Mouse (Mus musculus) intestine, embryonic 14.5 days (tissue): ENCODE results near the gene Tmco4. TPM values are rescaled to one million over a fixed set of nuclear protein-coding genes. Genes with fewer than 3 reads are reported as not detected.

Experiments used
- ATAC-seq: fragments of 200-750 bp; cut with Nextera tagmentation; replicated peaks from 2 replicates; pipeline ENCODE4 v1.8.0; 2017; ENCODE audit warnings: low read depth, moderate number of reproducible peaks, moderate TSS enrichment, moderate library complexity; ENCODE audit not compliant: low FRiP score, low TSS enrichment
- DNase-seq: peaks from one replicate; pipeline ENCODE4 v3.0.0-alpha.2; 2018; ENCODE audit warnings: low spot score
- H3K27ac ChIP-seq: fragments of 300-500 bp; sonication (generic); 2 replicates; pipeline ENCODE4 v1.5.1; 2014; ENCODE audit warnings: low read depth, mild to moderate bottlenecking, control low read depth
- H3K27me3 ChIP-seq: fragments of 300-500 bp; sonication (generic); replicated peaks from 2 replicates; pipeline ENCODE4 v1.6.1; 2014; ENCODE audit warnings: low read length, control low read depth; ENCODE audit not compliant: control insufficient read depth, insufficient read depth
- H3K36me3 ChIP-seq: fragments of 300-500 bp; sonication (generic); 2 replicates; pipeline ENCODE4 v1.6.1; 2014; ENCODE audit warnings: low read length, control low read depth; ENCODE audit not compliant: control insufficient read depth, insufficient read depth
- H3K4me1 ChIP-seq: fragments of 300-500 bp; sonication (generic); replicated peaks from 2 replicates; pipeline ENCODE4 v1.6.1; 2014; ENCODE audit warnings: low read length, control low read depth, mixed read lengths; ENCODE audit not compliant: control insufficient read depth, insufficient read depth
- H3K4me2 ChIP-seq: fragments of 300-500 bp; sonication (generic); 2 replicates; pipeline ENCODE4 v1.6.1; 2014; ENCODE audit warnings: low read length
- H3K4me3 ChIP-seq: fragments of 300-500 bp; sonication (generic); 2 replicates; pipeline ENCODE4 v1.5.1; 2014; ENCODE audit warnings: low read depth, low read length, control low read depth, mixed read lengths
- H3K9ac ChIP-seq: fragments of 300-500 bp; sonication (generic); 2 replicates; pipeline ENCODE4 v1.6.1; 2014; ENCODE audit warnings: mild to moderate bottlenecking, low read length
- H3K9me3 ChIP-seq: fragments of 300-500 bp; sonication (generic); 2 replicates; pipeline ENCODE4 v1.6.1; 2016; ENCODE audit warnings: low read length, control low read depth; ENCODE audit not compliant: control insufficient read depth
- WGBS: fragments of 180-500 bp; shearing (Covaris S2); extraction: QIAGEN DNeasy Blood & Tissue Kit; methylation state at CpG from one replicate; pipeline ENCODE4 v1.1.7; 2014; 5-methylcytosine and 5-hydroxymethylcytosine counted together
- polyA plus RNA-seq: library from polyadenylated mRNA; unstranded; fragments of >200 nt; fragmentation: Nextera tagmentation; extraction: Ambion mirVana; gene quantifications from 2 replicates; pipeline ENCODE4 v1.2.1, GENCODE M21; 2014

Gene Tmco4
- polyA plus RNA-seq, 1 experiment from 2014 or later, result 10.0 TPM

DNA sequence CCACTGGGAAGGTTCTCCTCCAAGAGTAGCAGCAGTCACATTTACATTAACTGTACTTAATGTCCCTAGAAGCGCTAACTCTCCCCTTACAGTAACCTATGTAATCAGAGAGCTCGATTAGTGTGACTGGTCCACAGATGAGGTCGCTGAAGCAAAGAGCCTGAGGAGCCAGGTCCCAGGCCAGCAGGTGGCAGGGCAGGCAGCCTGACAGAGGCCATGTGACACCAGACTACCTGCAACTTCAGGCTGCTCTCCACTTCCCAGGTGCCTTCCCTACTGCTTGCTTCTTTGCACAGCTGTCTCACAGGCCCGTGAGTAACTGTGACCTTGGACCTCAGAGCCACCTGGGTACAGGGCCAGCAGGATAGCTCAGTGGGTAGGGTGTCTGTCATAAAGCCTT, 61.9 kb downstream of the Tmco4 start:
- Histone ChIP-seq H3K4me2 (no peak overlapping the region), H3K4me1 (peaks cover 4% of the 10 kb centered on the region; the same call in 1 of the 2 replicates), H3K27me3 (no peaks in the 10 kb centered on the region), H3K36me3 (no peaks in the 10 kb centered on the region), H3K27ac (no peak overlapping the region), H3K4me3 (no peak overlapping the region), H3K9ac (no peak overlapping the region), H3K9me3 (no peaks in the 10 kb centered on the region)
- no peak for DNase-seq
- 51% methylated on average over 4 of the region's 4 CpGs for WGBS
- no peak for ATAC-seq

DNA sequence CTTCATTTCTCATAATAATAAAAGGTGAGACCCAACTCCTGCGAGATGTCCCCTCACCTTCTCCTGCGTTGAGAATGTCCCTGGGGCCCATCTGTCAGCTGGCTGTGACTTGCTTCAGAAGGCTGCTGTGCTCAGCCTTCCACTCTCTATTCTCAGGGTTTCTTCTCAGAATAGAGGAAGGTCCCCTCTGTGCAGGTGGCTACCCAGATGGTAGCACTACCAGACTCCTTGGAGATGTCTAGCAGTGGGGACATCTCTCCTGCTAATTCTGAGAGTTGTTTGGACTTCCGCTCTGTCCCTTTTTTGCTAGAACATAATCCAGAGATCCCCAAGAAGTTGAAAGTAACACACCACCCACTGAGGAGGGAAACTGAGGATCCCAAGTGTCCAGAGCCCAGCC, 62.3 kb downstream of the Tmco4 start:
- Histone ChIP-seq H3K9me3 (no peaks in the 10 kb centered on the region), H3K27me3 (no peaks in the 10 kb centered on the region), H3K36me3 (no peaks in the 10 kb centered on the region), H3K9ac (no peak overlapping the region), H3K4me3 (no peak overlapping the region), H3K4me1 (peaks cover 4% of the 10 kb centered on the region; the same call in 1 of the 2 replicates), H3K4me2 (no peak overlapping the region), H3K27ac (no peak overlapping the region)
- 90% methylated on average over 3 of the region's 3 CpGs for WGBS
- ATAC-seq (no peak), DNase-seq (no peak)

DNA sequence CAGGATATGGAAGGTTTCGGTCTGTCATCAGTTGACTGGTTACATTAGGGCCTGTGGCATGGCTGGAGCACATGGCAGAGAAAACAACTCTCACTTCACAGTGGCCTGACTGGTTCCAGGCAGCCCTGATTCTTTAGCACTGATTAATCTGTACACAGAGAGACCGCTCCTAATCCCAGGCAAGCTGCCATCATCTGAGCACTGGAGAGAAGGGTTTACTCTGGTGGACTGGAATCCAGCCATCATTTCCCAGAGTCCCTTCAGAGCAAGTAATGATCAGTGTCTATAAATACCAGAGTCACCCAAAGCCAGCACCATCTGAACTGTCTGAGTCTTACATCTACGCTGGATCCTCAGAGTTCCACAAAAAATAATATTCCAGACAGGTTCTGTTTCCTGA, 63.1 kb downstream of the Tmco4 start:
- H3K27me3 ChIP-seq, result no peaks in the 10 kb centered on the region
- 97% methylated on average over 3 of the region's 3 CpGs for WGBS
- H3K4me2 ChIP-seq, result no peak overlapping the region
- H3K9me3 ChIP-seq, result no peaks in the 10 kb centered on the region
- H3K9ac ChIP-seq, result no peak overlapping the region
- ATAC-seq (no peak), DNase-seq (no peak)
- no peak overlapping the region for H3K27ac ChIP-seq
- no peak overlapping the region for H3K4me3 ChIP-seq
- H3K36me3 ChIP-seq, result no peaks in the 10 kb centered on the region
- H3K4me1 ChIP-seq, result peaks cover 4% of the 10 kb centered on the region; the same call in 1 of the 2 replicates

DNA sequence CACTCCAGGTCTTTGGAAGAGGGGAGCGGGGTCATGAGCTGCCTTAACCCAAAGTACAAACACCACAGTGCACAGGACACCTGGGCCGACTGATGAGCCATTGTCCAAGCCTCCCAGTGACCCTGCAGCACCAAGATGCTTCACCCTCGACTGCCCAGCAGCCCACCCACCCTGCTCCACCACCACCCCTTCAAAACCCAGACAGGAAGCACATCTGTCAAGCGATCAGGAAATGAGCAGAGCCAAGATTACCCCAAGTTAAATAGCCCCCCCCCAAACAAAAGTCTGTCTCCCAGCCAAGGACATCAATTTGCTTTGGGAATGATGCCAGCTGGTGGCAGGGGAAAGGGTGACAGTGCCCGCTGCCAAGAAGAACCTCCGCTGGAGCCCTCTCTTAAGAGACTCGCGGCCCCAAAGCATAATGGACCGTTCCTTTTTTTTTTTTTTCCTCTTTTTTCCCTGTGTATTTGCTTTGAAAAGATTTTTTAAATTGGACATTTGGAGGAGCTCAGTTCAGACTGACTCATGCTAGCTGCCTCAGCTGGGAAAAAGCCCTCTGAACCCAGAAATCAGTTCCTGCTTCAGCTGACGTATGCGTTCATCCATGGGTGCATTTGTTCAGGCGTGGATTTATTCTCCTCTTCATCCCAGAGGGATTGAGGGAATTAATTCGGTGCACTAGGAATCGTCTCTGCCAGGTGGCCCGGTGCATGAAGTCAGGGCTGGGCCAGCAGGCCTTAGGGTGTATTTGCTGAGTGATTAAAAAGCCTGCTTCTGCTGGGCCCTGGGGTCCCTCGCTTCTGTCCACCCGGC, 65.3 kb downstream of the Tmco4 start:
- DNase-seq (no peak), ATAC-seq (no peak)
- WGBS, result 66% methylated on average over 17 of the region's 17 CpGs

DNA sequence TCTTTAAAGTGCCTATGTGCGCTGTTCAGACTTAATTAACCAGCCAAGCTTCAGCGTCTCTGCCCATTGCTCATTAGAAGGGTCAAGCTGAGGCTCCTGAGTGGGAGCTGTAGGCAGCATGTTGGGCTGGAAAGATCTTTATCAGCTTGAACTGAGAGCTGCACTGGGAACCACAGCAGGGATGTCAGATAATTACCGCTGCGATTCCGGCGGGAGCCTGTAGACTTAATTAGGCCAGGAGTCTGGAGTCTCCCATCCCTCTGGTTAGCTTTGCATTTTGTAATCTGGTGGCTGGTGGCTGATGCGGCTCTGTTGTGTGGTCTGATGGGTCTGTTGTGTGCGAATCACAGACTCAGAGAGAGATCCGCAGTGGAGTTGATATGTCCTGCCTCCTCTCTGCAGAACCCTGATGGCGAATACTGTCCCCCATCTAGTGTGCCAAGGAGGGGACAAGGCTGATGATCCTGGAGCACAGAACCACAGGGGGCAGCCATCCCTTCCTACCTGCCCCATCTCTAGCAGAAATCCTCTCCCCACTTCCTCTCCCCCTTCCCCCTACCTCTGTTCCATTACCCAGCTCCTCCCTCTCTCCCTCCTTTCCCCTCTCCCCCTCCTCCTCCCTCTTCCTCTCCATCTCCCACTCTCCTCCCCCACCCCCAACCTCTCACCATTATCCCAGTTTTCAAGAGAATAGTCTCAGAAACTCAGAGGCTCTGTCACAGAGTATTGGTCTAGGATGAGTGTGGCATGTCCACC, 67.6 kb downstream of the Tmco4 start:
- ATAC-seq, result no peak
- no peak overlapping the region for H3K4me3 ChIP-seq
- DNase-seq, result no peak

More for the DNA sequence above, 65.3 kb downstream of the Tmco4 start:
- Histone ChIP-seq H3K4me2 (no peak overlapping the region), H3K4me3 (no peak overlapping the region), H3K27ac (no peak overlapping the region), H3K9me3 (no peaks in the 10 kb centered on the region), H3K36me3 (no peaks in the 10 kb centered on the region), H3K27me3 (no peaks in the 10 kb centered on the region), H3K4me1 (peaks cover 4% of the 10 kb centered on the region; the same call in 1 of the 2 replicates), H3K9ac (no peak overlapping the region)

DNA sequence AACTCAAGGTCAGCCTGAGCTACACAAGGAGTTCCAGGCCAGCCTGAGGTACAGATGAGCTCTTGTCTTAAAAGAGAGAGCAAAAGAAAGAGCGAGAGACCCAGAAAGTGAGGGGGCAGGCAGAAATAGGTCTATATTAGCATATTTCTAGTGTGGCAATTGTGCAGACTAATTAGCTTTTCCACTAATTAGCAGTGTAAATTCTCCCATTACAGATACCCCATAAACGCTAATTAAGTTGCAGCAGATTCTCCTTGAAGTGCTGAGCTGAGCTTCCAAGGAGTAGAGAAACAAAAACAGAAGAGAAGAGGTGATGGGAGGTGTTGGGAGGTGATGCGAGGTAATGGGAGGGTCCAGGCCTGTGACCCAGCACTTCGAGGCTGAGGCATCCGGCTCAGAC, 69.9 kb downstream of the Tmco4 start:
- H3K36me3 ChIP-seq, result no peaks in the 10 kb centered on the region
- no peaks in the 10 kb centered on the region for H3K27me3 ChIP-seq
- no peak overlapping the region for H3K4me3 ChIP-seq
- no peak for ATAC-seq
- no peak overlapping the region for H3K9ac ChIP-seq
- WGBS, result 81% methylated on average over 5 of the region's 5 CpGs
- H3K4me2 ChIP-seq, result no peak overlapping the region
- peaks cover 4% of the 10 kb centered on the region; the same call in 1 of the 2 replicates for H3K4me1 ChIP-seq
- no peaks in the 10 kb centered on the region for H3K9me3 ChIP-seq
- H3K27ac ChIP-seq, result no peak overlapping the region
- DNase-seq, result no peak

More for the DNA sequence above, 67.6 kb downstream of the Tmco4 start:
- H3K9me3 ChIP-seq, result no peaks in the 10 kb centered on the region
- H3K27ac ChIP-seq, result no peak overlapping the region
- H3K27me3 ChIP-seq, result no peaks in the 10 kb centered on the region
- WGBS, result 12% methylated on average over 10 of the region's 10 CpGs
- H3K4me1 ChIP-seq, result peaks cover 4% of the 10 kb centered on the region; the same call in 1 of the 2 replicates
- H3K9ac ChIP-seq, result no peak overlapping the region
- no peak overlapping the region for H3K4me2 ChIP-seq
- H3K36me3 ChIP-seq, result no peaks in the 10 kb centered on the region

DNA sequence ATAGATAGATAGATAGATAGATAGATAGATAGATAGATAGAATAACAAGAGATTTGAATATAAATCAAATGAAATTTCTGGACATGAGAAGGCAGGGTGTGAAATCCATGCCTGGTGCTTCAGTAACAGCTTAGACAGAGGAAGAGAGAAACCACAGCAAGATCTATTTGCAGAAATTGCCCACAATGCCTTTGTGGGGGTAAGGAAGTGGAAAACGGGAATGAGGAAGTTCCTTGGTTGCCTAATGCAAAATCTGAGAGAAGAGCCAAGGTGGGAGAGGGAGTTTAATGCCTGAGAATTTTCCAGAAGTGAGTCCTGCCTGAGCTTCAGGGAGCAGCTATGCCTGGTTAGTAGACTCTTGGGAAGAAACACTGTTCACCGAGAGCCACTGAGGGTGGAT, 70.9 kb downstream of the Tmco4 start:
- H3K4me1 ChIP-seq, result no peaks in the 10 kb centered on the region
- no peaks in the 10 kb centered on the region for H3K36me3 ChIP-seq
- no peak for DNase-seq
- H3K9me3 ChIP-seq, result no peaks in the 10 kb centered on the region
- H3K4me2 ChIP-seq, result no peak overlapping the region
- ATAC-seq, result no peak
- no peaks in the 10 kb centered on the region for H3K27me3 ChIP-seq
- no peak overlapping the region for H3K27ac ChIP-seq
- H3K4me3 ChIP-seq, result no peak overlapping the region
- H3K9ac ChIP-seq, result no peak overlapping the region
- WGBS, result 87% methylated on average over 2 of the region's 2 CpGs

DNA sequence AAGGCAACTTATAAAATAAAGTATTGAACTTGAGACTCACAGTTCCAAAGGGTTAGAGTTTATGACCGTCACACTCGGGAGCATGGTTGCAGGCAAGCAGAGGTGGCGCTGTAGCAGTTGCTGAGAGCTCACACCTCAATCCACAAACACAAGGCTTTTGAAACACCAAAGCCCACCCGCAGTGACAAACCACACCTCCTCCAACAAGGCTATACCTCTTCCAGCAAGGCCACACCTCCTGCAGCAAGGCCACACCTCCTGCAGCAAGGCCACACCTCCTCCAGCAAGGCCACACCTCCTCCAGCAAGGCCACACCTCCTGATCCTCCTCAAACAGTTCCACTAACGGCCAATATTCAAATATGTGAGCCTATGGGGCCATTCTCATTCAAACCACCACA, 71.9 kb downstream of the Tmco4 start:
- Histone ChIP-seq H3K27me3 (no peaks in the 10 kb centered on the region), H3K4me3 (no peak overlapping the region), H3K9me3 (no peaks in the 10 kb centered on the region), H3K4me2 (no peak overlapping the region), H3K36me3 (no peaks in the 10 kb centered on the region), H3K9ac (no peak overlapping the region), H3K27ac (no peak overlapping the region), H3K4me1 (no peaks in the 10 kb centered on the region)
- 83% methylated on average over 5 of the region's 5 CpGs for WGBS
- DNase-seq, result no peak
- no peak for ATAC-seq
